Mouse (Mus musculus): ENCODE measurements around the gene Fcgbp. TPM values are rescaled to one million over a fixed set of nuclear protein-coding genes. Genes with fewer than 3 reads are reported as not detected.
"Not testable (repeated sequence)": the region's sequence is repeated elsewhere in the genome, so short reads cannot be mapped to it uniquely, and the experiment has no call there.

The Fcgbp gene
- polyA plus RNA-seq, 1 experiment from 2014 or later = 0.80 TPM

GRCm38 (mm10) chr7:28129166-28129565, 58.1 kb downstream of the Fcgbp start, which contains the start of gene 9530053A07Rik:
Gene 9530053A07Rik, plus strand, starts transcription at chr7:28129466.
- Histone ChIP-seq H3K27me3 (ENCODE audit: control insufficient read depth, insufficient read depth, low read length) (no peaks in the 10 kb centered on the region), H3K4me2 (replicated peaks) (no peak within 1 kb of the TSS), H3K4me1 (replicated peaks; ENCODE audit: control insufficient read depth, insufficient read depth, low read length) (no peaks in the 10 kb centered on the region), H3K9ac (no peak within 1 kb of the TSS), H3K9me3 (ENCODE audit: control insufficient read depth, low read length) (no peaks in the 10 kb centered on the region), H3K36me3 (replicated peaks; ENCODE audit: control insufficient read depth, insufficient read depth) (no peaks in the 10 kb centered on the region), H3K4me3 (replicated peaks; ENCODE audit: low read length) (no peak within 1 kb of the TSS), H3K27ac (no peak within 1 kb of the TSS)
- DNase-seq (ENCODE audit: low spot score) (no peak), ATAC-seq (ENCODE audit: low FRiP score) (no peak)
- WGBS = 85% methylated on average over 5 of the region's 5 CpGs

GRCm38 (mm10) chr7:28137613-28138012, 66.6 kb downstream of the Fcgbp start:
- Histone ChIP-seq H3K36me3 (replicated peaks; ENCODE audit: control insufficient read depth, insufficient read depth) (no peaks in the 10 kb centered on the region), H3K27me3 (ENCODE audit: control insufficient read depth, insufficient read depth, low read length) (no peaks in the 10 kb centered on the region), H3K4me3 (replicated peaks; ENCODE audit: low read length) (no peak overlapping the region), H3K27ac (no peak overlapping the region), H3K9me3 (ENCODE audit: control insufficient read depth, low read length) (no peaks in the 10 kb centered on the region), H3K9ac (no peak overlapping the region), H3K4me2 (replicated peaks) (no peak overlapping the region), H3K4me1 (replicated peaks; ENCODE audit: control insufficient read depth, insufficient read depth, low read length) (no peaks in the 10 kb centered on the region)
- peak; percentile 66 for DNase-seq (ENCODE audit: low spot score)
- 52% methylated on average over 5 of the region's 5 CpGs for WGBS
- ATAC-seq (ENCODE audit: low FRiP score) = no peak

- no peak overlapping the region for H3K27ac ChIP-seq
- H3K9me3 ChIP-seq (ENCODE audit: control insufficient read depth, low read length) = no peaks in the 10 kb centered on the region
- WGBS = 14% methylated on average over 3 of the region's 3 CpGs
- H3K4me2 ChIP-seq (replicated peaks) = no peak overlapping the region
- H3K27me3 ChIP-seq (ENCODE audit: control insufficient read depth, insufficient read depth, low read length) = no peaks in the 10 kb centered on the region
- DNase-seq (ENCODE audit: low spot score) (peak; percentile 68), ATAC-seq (ENCODE audit: low FRiP score) (peak; percentile 70; the same call in 1 of the 2 replicates)
- no peak overlapping the region for H3K9ac ChIP-seq
- H3K4me1 ChIP-seq (replicated peaks; ENCODE audit: control insufficient read depth, insufficient read depth, low read length) = no peaks in the 10 kb centered on the region
- no peak overlapping the region for H3K4me3 ChIP-seq (replicated peaks; ENCODE audit: low read length)
- H3K36me3 ChIP-seq (replicated peaks; ENCODE audit: control insufficient read depth, insufficient read depth) = no peaks in the 10 kb centered on the region
Observed at GRCm38 (mm10) chr7:28148263-28148662, 77.2 kb downstream of the Fcgbp start.

GRCm38 (mm10) chr7:28149841-28150240, 78.8 kb downstream of the Fcgbp start:
- H3K9ac ChIP-seq = no peak overlapping the region

GRCm38 (mm10) chr7:28151584-28152221, 80.7 kb downstream of the Fcgbp start:
- Histone ChIP-seq H3K4me2 (replicated peaks) (no peak overlapping the region), H3K27ac (no peak overlapping the region), H3K4me3 (replicated peaks; ENCODE audit: low read length) (no peak overlapping the region), H3K9me3 (ENCODE audit: control insufficient read depth, low read length) (no peaks in the 10 kb centered on the region), H3K4me1 (replicated peaks; ENCODE audit: control insufficient read depth, insufficient read depth, low read length) (no peaks in the 10 kb centered on the region), H3K27me3 (ENCODE audit: control insufficient read depth, insufficient read depth, low read length) (no peaks in the 10 kb centered on the region), H3K36me3 (replicated peaks; ENCODE audit: control insufficient read depth, insufficient read depth) (no peaks in the 10 kb centered on the region), H3K9ac (no peak overlapping the region)
- 19% methylated on average over 13 of the region's 13 CpGs for WGBS
- peak; percentile 37 for DNase-seq (ENCODE audit: low spot score)
- no peak for ATAC-seq (ENCODE audit: low FRiP score)

More at GRCm38 (mm10) chr7:28149841-28150240, 78.8 kb downstream of the Fcgbp start:
- ATAC-seq (ENCODE audit: low FRiP score) (no peak), DNase-seq (ENCODE audit: low spot score) (no peak)
- no peak overlapping the region for H3K4me2 ChIP-seq (replicated peaks)
- 98% methylated on average over 1 of the region's 1 CpGs for WGBS
- no peak overlapping the region for H3K27ac ChIP-seq
- no peaks in the 10 kb centered on the region for H3K36me3 ChIP-seq (replicated peaks; ENCODE audit: control insufficient read depth, insufficient read depth)
- no peaks in the 10 kb centered on the region for H3K9me3 ChIP-seq (ENCODE audit: control insufficient read depth, low read length)
- no peaks in the 10 kb centered on the region for H3K4me1 ChIP-seq (replicated peaks; ENCODE audit: control insufficient read depth, insufficient read depth, low read length)
- no peak overlapping the region for H3K4me3 ChIP-seq (replicated peaks; ENCODE audit: low read length)
- H3K27me3 ChIP-seq (ENCODE audit: control insufficient read depth, insufficient read depth, low read length) = no peaks in the 10 kb centered on the region

GRCm38 (mm10) chr7:28153595-28153994, 82.6 kb downstream of the Fcgbp start:
- H3K9me3 ChIP-seq (ENCODE audit: control insufficient read depth, low read length); H3K27me3 ChIP-seq (ENCODE audit: control insufficient read depth, insufficient read depth, low read length); H3K27ac ChIP-seq; H3K4me2 ChIP-seq (replicated peaks); DNase-seq (ENCODE audit: low spot score); H3K9ac ChIP-seq; H3K4me1 ChIP-seq (replicated peaks; ENCODE audit: control insufficient read depth, insufficient read depth, low read length); ATAC-seq (ENCODE audit: low FRiP score); H3K36me3 ChIP-seq (replicated peaks; ENCODE audit: control insufficient read depth, insufficient read depth); H3K4me3 ChIP-seq (replicated peaks; ENCODE audit: low read length): not testable (repeated sequence)
- 44% methylated on average over 5 of the region's 5 CpGs for WGBS

GRCm38 (mm10) chr7:28159292-28159691, 88.3 kb downstream of the Fcgbp start:
- DNase-seq (ENCODE audit: low spot score) = no peak
- 69% methylated on average over 6 of the region's 6 CpGs for WGBS
- H3K4me3 ChIP-seq (replicated peaks; ENCODE audit: low read length) = no peak overlapping the region
- no peaks in the 10 kb centered on the region for H3K4me1 ChIP-seq (replicated peaks; ENCODE audit: control insufficient read depth, insufficient read depth, low read length)
- no peak for ATAC-seq (ENCODE audit: low FRiP score)
- H3K36me3 ChIP-seq (replicated peaks; ENCODE audit: control insufficient read depth, insufficient read depth) = no peaks in the 10 kb centered on the region
- no peak overlapping the region for H3K27ac ChIP-seq
- H3K9ac ChIP-seq = no peak overlapping the region
- no peaks in the 10 kb centered on the region for H3K27me3 ChIP-seq (ENCODE audit: control insufficient read depth, insufficient read depth, low read length)
- H3K9me3 ChIP-seq (ENCODE audit: control insufficient read depth, low read length) = no peaks in the 10 kb centered on the region
- H3K4me2 ChIP-seq (replicated peaks) = no peak overlapping the region

- Histone ChIP-seq H3K4me3 (replicated peaks; ENCODE audit: low read length) (no peak overlapping the region), H3K27ac (no peak overlapping the region), H3K4me1 (replicated peaks; ENCODE audit: control insufficient read depth, insufficient read depth, low read length) (no peaks in the 10 kb centered on the region), H3K27me3 (ENCODE audit: control insufficient read depth, insufficient read depth, low read length) (no peaks in the 10 kb centered on the region), H3K4me2 (replicated peaks) (no peak overlapping the region), H3K36me3 (replicated peaks; ENCODE audit: control insufficient read depth, insufficient read depth) (no peaks in the 10 kb centered on the region), H3K9me3 (ENCODE audit: control insufficient read depth, low read length) (no peaks in the 10 kb centered on the region), H3K9ac (no peak overlapping the region)
- ATAC-seq (ENCODE audit: low FRiP score) (no peak), DNase-seq (ENCODE audit: low spot score) (no peak)
- WGBS = 77% methylated on average over 3 of the region's 3 CpGs
Observed at GRCm38 (mm10) chr7:28159893-28160292, 88.9 kb downstream of the Fcgbp start.

GRCm38 (mm10) chr7:28161163-28161749, 90.2 kb downstream of the Fcgbp start:
- DNase-seq (ENCODE audit: low spot score) (no peak), ATAC-seq (ENCODE audit: low FRiP score) (no peak)
- H3K36me3 ChIP-seq (replicated peaks; ENCODE audit: control insufficient read depth, insufficient read depth) = no peaks in the 10 kb centered on the region
- 58% methylated on average over 9 of the region's 9 CpGs for WGBS
- H3K27ac ChIP-seq = no peak overlapping the region
- H3K4me2 ChIP-seq (replicated peaks) = no peak overlapping the region
- H3K9me3 ChIP-seq (ENCODE audit: control insufficient read depth, low read length) = no peaks in the 10 kb centered on the region
- H3K9ac ChIP-seq = no peak overlapping the region
- no peak overlapping the region for H3K4me3 ChIP-seq (replicated peaks; ENCODE audit: low read length)
- H3K27me3 ChIP-seq (ENCODE audit: control insufficient read depth, insufficient read depth, low read length) = no peaks in the 10 kb centered on the region
- H3K4me1 ChIP-seq (replicated peaks; ENCODE audit: control insufficient read depth, insufficient read depth, low read length) = no peaks in the 10 kb centered on the region

Measured in hindbrain, embryonic 14.5 days (tissue).